Mouse (Mus musculus) T-helper 17 cell (primary cell): ENCODE data around the gene Ndufb3.
"Not testable (repeated sequence)": the region's sequence is repeated elsewhere in the genome, so short reads cannot be mapped to it uniquely, and the experiment has no call there.

Experiments used
- in situ Hi-C, 2 experiments: fragments of 300-600 bp; cut with MboI, MseI; formaldehyde crosslinking; loops; 1 replicate in 1 of 2; 2 replicates in 1 of 2; pipeline ENCODE4 v1.15.1; 2025; ENCODE audit warnings: high pct_unique_total_duplicates in 2 of 2

Gene Ndufb3

DNA sequence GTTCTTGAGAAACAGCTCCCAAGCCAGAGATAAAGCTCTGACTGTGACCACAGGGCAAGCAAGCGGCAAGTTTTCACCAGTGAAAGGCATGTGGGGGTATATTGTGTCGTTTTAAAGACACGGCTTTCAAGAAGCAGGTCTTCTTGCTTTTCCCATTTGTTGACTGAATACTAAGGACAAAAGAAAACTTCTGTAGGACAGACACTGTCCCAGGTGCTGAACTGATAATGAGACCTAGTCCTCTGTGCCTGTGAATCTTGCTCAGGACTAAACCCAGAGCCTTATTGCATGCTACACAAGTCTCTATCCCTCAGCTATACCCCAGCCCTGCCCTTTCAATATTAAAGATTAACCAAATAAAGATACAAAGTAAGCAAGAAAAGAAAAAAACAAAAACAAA lies 30.0 kb downstream of the Ndufb3 start:
- in situ Hi-C loops: no loop called here

DNA sequence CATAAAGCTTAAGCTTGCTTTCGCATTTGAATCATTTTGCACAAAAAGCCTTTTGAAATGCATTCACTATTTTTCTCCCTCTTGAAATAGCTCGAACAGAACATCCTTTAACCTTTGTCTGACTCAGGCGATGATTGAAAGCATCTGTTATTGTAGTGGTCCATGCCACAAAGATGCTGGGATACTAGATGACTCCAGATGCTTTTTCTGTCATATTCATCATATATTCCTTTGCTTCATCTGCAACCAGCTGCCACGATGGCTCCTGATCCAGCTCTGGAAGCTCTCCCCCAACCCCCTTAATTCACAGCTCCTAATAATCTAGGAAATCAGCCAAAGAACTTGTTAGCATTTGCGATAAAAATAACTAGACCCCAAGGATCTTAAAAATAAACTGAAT lies 30.9 kb downstream of the Ndufb3 start:
- in situ Hi-C loops: no loop called here

DNA sequence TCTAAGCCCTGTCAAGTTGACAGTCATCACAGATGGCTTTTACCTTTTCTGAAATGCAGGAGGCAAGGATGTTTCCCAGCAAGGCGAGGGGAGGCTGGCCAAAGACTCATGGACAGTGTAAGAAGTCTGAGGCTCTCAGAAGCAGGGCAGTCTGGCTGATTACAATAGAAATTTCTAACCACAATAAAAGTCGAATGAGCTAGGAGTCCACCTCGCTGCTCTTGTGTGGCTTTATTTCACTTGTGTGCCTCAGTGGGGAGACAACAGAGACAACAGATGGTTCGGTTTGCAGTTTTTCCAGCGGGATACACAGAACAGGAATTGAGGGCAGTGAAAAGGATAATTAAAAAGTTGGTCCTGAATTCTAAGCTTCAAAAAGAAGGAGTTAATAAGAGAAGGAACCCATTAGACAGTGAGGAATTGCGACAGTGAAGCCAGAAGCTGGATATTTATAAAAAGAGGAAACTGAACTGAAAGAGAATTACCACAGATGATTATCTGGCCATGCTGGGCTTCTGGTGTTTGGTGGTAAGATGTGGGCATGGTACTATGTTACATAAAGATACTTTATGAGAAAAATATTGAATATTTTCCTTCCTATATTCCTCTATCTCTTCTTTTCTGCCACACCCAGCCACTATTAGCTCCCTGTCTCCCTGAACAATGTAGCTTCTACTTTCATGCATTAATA lies 31.9 kb downstream of the Ndufb3 start:
- in situ Hi-C loops: no loop called here

DNA sequence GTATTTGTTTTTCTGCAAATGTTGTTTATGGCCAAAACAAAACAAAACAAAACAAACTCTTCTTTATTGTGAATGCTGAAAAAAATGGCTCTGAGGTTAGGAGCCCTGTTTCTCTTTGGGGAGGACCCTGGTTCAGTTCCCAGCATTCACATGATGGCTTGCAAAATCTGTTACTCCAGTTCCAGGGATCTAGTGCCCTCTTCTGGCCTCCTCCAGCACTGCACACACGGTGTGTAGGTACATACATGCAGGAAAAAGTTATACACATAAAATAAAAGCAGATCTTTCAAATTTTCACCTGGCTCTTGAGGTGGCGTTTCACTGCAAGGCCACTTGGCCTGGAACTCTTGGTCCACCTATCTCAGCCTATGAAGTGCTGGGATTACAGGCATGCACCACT lies 32.6 kb downstream of the Ndufb3 start:
- in situ Hi-C loops: no loop called here

DNA sequence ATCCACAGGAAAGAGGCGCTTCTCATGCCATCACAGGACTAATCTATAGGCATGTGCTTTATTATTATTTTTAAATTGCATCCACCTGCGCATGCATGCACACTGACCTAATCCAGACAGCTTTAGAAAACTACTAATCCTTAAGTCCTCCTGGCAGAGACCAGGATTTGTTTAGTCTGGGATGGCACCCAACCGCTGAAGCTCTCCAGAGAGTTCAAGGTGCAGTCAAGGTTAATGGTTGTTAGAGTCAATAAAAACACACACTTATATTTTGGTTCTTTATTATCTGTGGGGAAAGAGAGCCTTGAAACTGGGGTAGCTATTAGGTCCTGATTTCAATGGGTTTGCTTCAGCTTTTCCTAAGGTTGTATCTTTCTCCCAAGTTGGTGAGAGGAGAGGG lies 35.1 kb downstream of the Ndufb3 start:
- in situ Hi-C loops: no loop called here

DNA sequence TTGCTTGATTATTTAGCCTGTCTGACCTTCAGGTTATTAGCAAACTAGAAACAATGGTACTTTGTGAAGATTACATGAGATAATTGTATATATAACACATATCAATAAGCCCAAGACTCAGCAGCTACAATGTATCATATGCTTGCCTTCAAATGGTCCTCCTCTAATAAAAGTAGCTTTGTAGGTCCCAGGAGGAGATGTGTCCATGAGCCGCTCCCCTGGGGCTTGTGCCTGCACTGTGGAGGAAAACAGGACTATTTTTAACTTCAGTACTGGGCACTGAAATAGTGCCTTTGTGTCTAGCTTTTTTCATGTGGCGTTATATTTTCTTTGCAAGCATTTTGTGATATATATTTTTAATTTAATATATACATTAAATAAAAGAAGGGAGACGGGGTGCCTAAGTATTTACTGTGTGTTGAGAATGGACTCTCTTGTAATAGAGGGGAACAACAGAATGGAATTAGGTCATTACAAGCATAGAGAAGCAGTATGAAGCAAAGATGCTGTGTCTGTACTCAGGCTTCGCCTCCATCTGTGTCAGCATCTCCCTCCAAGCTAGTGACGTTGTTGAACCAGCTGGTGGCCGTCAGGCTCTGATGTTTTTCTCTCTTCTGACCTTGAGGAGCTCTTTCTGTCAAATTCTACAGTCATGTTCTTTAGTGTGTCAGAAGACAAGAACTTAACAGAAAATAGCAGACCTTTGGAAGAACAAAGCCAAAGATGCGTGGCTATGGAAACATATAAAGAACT lies 36.0 kb downstream of the Ndufb3 start:
- in situ Hi-C loops: no loop called here

DNA sequence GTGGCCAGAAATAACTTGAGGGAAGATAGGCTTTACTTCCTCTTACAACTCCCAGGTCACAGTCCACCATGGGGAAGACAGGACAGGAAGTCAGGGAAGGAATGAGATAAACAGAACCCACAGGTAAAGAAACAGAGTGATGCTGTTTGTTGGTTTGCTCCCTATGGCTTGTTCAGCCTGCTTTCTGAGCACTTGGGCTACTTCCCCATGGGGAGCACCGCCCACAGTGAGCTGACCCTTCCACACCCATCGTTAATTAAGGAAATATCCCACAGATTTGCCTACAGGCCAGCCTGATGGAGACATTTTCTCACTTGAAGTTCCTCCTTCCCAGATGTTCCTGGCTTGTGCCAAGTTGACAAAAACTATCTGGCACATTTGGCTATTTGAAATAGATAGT lies 42.7 kb downstream of the Ndufb3 start:
- in situ Hi-C loops: not testable (repeated sequence)
